Mouse (Mus musculus) right cerebral cortex, postnatal 14 days (tissue): ENCODE results near the gene 4930590J08Rik.
A peak's percentile ranks its signal among the peaks of the same experiment; 100 is the strongest.
"Not testable (repeated sequence)": the region's sequence is repeated elsewhere in the genome, so short reads cannot be mapped to it uniquely, and the experiment has no call there.

Source experiments
- DNase-seq: peaks from one replicate; pipeline ENCODE4 v3.0.0; 2022

Gene 4930590J08Rik

GRCm38 (mm10) chr6:91902509-91902908 lies at the start of gene 4930590J08Rik:
Gene 4930590J08Rik (plus strand): TSS chr6:91902809.
- DNase-seq = not testable (repeated sequence)

GRCm38 (mm10) chr6:91858339-91858738 lies 44.3 kb upstream of the 4930590J08Rik start:
- no peak for DNase-seq

GRCm38 (mm10) chr6:91862848-91863247 lies 39.8 kb upstream of the 4930590J08Rik start:
- no peak for DNase-seq

GRCm38 (mm10) chr6:91864595-91864994 lies 38.0 kb upstream of the 4930590J08Rik start:
- DNase-seq = no peak

- no peak for DNase-seq
These were observed 37.0 kb upstream of the 4930590J08Rik start for GRCm38 (mm10) chr6:91865601-91866000.

GRCm38 (mm10) chr6:91868091-91868490 lies 34.5 kb upstream of the 4930590J08Rik start:
- DNase-seq = no peak

- no peak for DNase-seq
These were observed 29.8 kb upstream of the 4930590J08Rik start for GRCm38 (mm10) chr6:91872781-91873180.

- peak; percentile 88 for DNase-seq
These were observed 24.5 kb upstream of the 4930590J08Rik start, which contains the start of gene Ccdc174 for GRCm38 (mm10) chr6:91877885-91878651. Gene Ccdc174 (plus strand): TSS chr6:91878053.

GRCm38 (mm10) chr6:91883859-91884258 lies 18.8 kb upstream of the 4930590J08Rik start:
- DNase-seq = no peak

GRCm38 (mm10) chr6:91889255-91889906 lies 13.2 kb upstream of the 4930590J08Rik start:
- DNase-seq = no peak

- no peak for DNase-seq
These were observed 12.0 kb upstream of the 4930590J08Rik start for GRCm38 (mm10) chr6:91890615-91891014.

GRCm38 (mm10) chr6:91891776-91892175 lies 10.8 kb upstream of the 4930590J08Rik start:
- no peak for DNase-seq

GRCm38 (mm10) chr6:91896783-91897182 lies 5.8 kb upstream of the 4930590J08Rik start:
- DNase-seq = no peak

- peak; percentile 81 for DNase-seq
These were observed 1.1 kb upstream of the 4930590J08Rik start for GRCm38 (mm10) chr6:91901505-91901904.

GRCm38 (mm10) chr6:91914011-91914410 lies 11.4 kb downstream of the 4930590J08Rik start:
- no peak for DNase-seq

GRCm38 (mm10) chr6:91917286-91917685 lies 14.7 kb downstream of the 4930590J08Rik start:
- DNase-seq = peak; percentile 16

GRCm38 (mm10) chr6:91917716-91918115 lies 15.1 kb downstream of the 4930590J08Rik start:
- DNase-seq = no peak

- DNase-seq = no peak
These were observed 28.6 kb downstream of the 4930590J08Rik start for GRCm38 (mm10) chr6:91931231-91931630.

- DNase-seq = no peak
These were observed 35.9 kb downstream of the 4930590J08Rik start for GRCm38 (mm10) chr6:91938491-91938890.

- no peak for DNase-seq
These were observed 45.8 kb downstream of the 4930590J08Rik start for GRCm38 (mm10) chr6:91948426-91948825.

- not testable (repeated sequence) for DNase-seq
These were observed 55.4 kb downstream of the 4930590J08Rik start for GRCm38 (mm10) chr6:91958015-91958414.

GRCm38 (mm10) chr6:91960028-91960811 lies 57.6 kb downstream of the 4930590J08Rik start:
- DNase-seq = no peak

GRCm38 (mm10) chr6:91963429-91963828 lies 60.8 kb downstream of the 4930590J08Rik start:
- no peak for DNase-seq
